8 mouse cellular contexts compared by ENCODE assay signal in genomic region chr3:22190498-22190897, GRCm38 (mm10).
DNase-seq lines count a peak whose midpoint lies in the region; ATAC-seq and TF ChIP-seq lines count a peak whose summit lies in the region.

No protein-coding gene starts in this region.

- H3K4me3 ChIP-seq in kidney, postnatal 0 days (replicated peaks; ENCODE audit: low read depth, low read length), result no peak overlapping the region
- H3K4me3 ChIP-seq in CH12.LX (replicated peaks in 1 of 3; ENCODE audit: low read depth in 2 of 3, low read length in 2 of 3, poor library complexity in 1 of 3), result no peak overlapping the region
- no peak overlapping the region for H3K4me3 ChIP-seq in hindbrain, embryonic 12.5 days
- H3K4me3 ChIP-seq in midbrain, embryonic 15.5 days, result no peak overlapping the region

- H3K4me2 ChIP-seq in kidney, postnatal 0 days (ENCODE audit: low read length), result no peak overlapping the region
- H3K4me2 ChIP-seq in CH12.LX (ENCODE audit: insufficient read depth, low read depth, poor library complexity, severe bottlenecking), result no peak overlapping the region
- H3K4me2 ChIP-seq in hindbrain, embryonic 12.5 days (replicated peaks), result no peak overlapping the region
- no peak overlapping the region for H3K4me2 ChIP-seq in midbrain, embryonic 15.5 days

- ATAC-seq in kidney, postnatal 0 days (replicated peaks; ENCODE audit: low FRiP score, low read depth), result no peak
- peak; percentile 96 for ATAC-seq in activated CD4-positive, CD25-positive, alpha-beta regulatory T cell, adult 4 months
- peak; percentile 77; the same call in 1 of the 2 replicates for ATAC-seq in hindbrain, embryonic 12.5 days (ENCODE audit: low FRiP score)
- ATAC-seq in midbrain, embryonic 15.5 days (replicated peaks), result peak; percentile 88

- H3K9ac ChIP-seq in kidney, postnatal 0 days (ENCODE audit: low read depth, low read length), result no peak overlapping the region
- no peak overlapping the region for H3K9ac ChIP-seq in CH12.LX (ENCODE audit: insufficient read depth, low read depth)
- H3K9ac ChIP-seq in hindbrain, embryonic 12.5 days, result no peak overlapping the region
- H3K9ac ChIP-seq in midbrain, embryonic 15.5 days, result no peak overlapping the region

- no peak overlapping the region for H3K27ac ChIP-seq in kidney, postnatal 0 days
- H3K27ac ChIP-seq in CH12.LX (ENCODE audit: insufficient read depth, low read depth), result no peak overlapping the region
- no peak overlapping the region for H3K27ac ChIP-seq in hindbrain, embryonic 12.5 days
- no peak overlapping the region for H3K27ac ChIP-seq in midbrain, embryonic 15.5 days

- no peaks in the 10 kb centered on the region; the same call in 1 of the 2 replicates for H3K79me2 ChIP-seq in CH12.LX (replicated peaks; ENCODE audit: control insufficient read depth, extremely low read depth, insufficient read depth, poor library complexity, severe bottlenecking)

- peaks cover 25% of the 10 kb centered on the region; the same call in 1 of the 2 replicates for H3K36me3 ChIP-seq in kidney, postnatal 0 days (ENCODE audit: insufficient read depth, low read length)
- peaks cover 44 to 83% of the 10 kb centered on the region in 2 experiments for H3K36me3 ChIP-seq in CH12.LX (replicated peaks in 1 of 2; ENCODE audit: control insufficient read depth in 1 of 2, insufficient read depth in 1 of 2, low read length in 1 of 2)
- H3K36me3 ChIP-seq in hindbrain, embryonic 12.5 days, result peaks cover 23% of the 10 kb centered on the region
- H3K36me3 ChIP-seq in midbrain, embryonic 15.5 days (replicated peaks), result no peaks in the 10 kb centered on the region; the same call in 1 of the 2 replicates

- TF ChIP-seq POLR2A in CH12.LX (IDR thresholded peaks at IDR 0.05; ENCODE audit: low read depth, low read length), result no peak

- no peak for TF ChIP-seq EP300 in CH12.LX (IDR thresholded peaks at IDR 0.05; ENCODE audit: low read length)

- no peaks in the 10 kb centered on the region for H3K27me3 ChIP-seq in kidney, postnatal 0 days (ENCODE audit: insufficient read depth, low read length)
- H3K27me3 ChIP-seq in CH12.LX (replicated peaks), result no peaks in the 10 kb centered on the region
- H3K27me3 ChIP-seq in hindbrain, embryonic 12.5 days, result no peaks in the 10 kb centered on the region
- H3K27me3 ChIP-seq in midbrain, embryonic 15.5 days (replicated peaks), result no peaks in the 10 kb centered on the region

- in situ Hi-C loops in CH12.LX (cut with MboI; ENCODE audit: low pct_ligation_motif_present, low pct_unique_long_range_greater_than_20kb, low sequenced_read_pairs), result no loop called here

- DNase-seq in kidney, postnatal 0 days (ENCODE audit: low spot score), result peak; percentile 84
- no peak for DNase-seq in kidney, postnatal 10 days
- peak; percentile 27 for DNase-seq in CH12.LX (ENCODE audit: extremely low read depth)
- DNase-seq in ovary, adult 18-20 months (ENCODE audit: low spot score), result no peak
- DNase-seq in adrenal gland, postnatal 4 days (ENCODE audit: low spot score in 2 of 2), result no peak

- dilution Hi-C loops in CH12.LX (cut with MboI; ENCODE audit: extremely low pct_ligation_motif_present, extremely low pct_unique_long_range_greater_than_20kb, low sequenced_read_pairs), result no loop called here

- no peaks in the 10 kb centered on the region for H3K9me3 ChIP-seq in kidney, postnatal 0 days (replicated peaks; ENCODE audit: low read length)
- no peaks in the 10 kb centered on the region for H3K9me3 ChIP-seq in CH12.LX (replicated peaks; ENCODE audit: low read length)
- H3K9me3 ChIP-seq in hindbrain, embryonic 12.5 days (replicated peaks), result no peaks in the 10 kb centered on the region
- no peaks in the 10 kb centered on the region for H3K9me3 ChIP-seq in midbrain, embryonic 15.5 days

- peak; percentile 78 for TF ChIP-seq CTCF in kidney, postnatal 0 days (IDR thresholded peaks at IDR 0.05; ENCODE audit: low read depth)
- TF ChIP-seq CTCF in CH12.LX (conservative IDR thresholded peaks at IDR 0.05 in 1 of 2, IDR thresholded peaks at IDR 0.05 in 1 of 2; ENCODE audit: low read depth in 2 of 2, low read length in 2 of 2), result peak in 1 of 2 experiments; percentile 63; a peak in 2 of 4 replicates

- H3K4me1 ChIP-seq in kidney, postnatal 0 days (replicated peaks; ENCODE audit: insufficient read depth, low read length), result no peaks in the 10 kb centered on the region
- no peaks in the 10 kb centered on the region for H3K4me1 ChIP-seq in CH12.LX (ENCODE audit: control insufficient read depth in 1 of 2, insufficient read depth in 2 of 2)
- no peaks in the 10 kb centered on the region for H3K4me1 ChIP-seq in hindbrain, embryonic 12.5 days
- H3K4me1 ChIP-seq in midbrain, embryonic 15.5 days, result no peaks in the 10 kb centered on the region

- peak; percentile 81 for TF ChIP-seq RAD21 in CH12.LX (IDR thresholded peaks at IDR 0.05; ENCODE audit: low read depth, low read length)

TF ChIP-seq in CH12.LX, 34 proteins besides CTCF, POLR2A, EP300 and RAD21:
- no peak for TF ChIP-seq MAX (IDR thresholded peaks at IDR 0.05; ENCODE audit: low read length)
- TF ChIP-seq SMC3 (IDR thresholded peaks at IDR 0.05; ENCODE audit: low read depth, low read length), result peak; percentile 61
- TF ChIP-seq ZC3H11A (IDR thresholded peaks at IDR 0.05; ENCODE audit: low read depth, low read length), result peak; percentile 36

Comparison
In these comparisons a context has a peak if more than half of its experiments do, and no peak if none do; other contexts are left out.
1. DNase-seq: peak in kidney, postnatal 0 days (single experiment) and CH12.LX (single experiment); none in kidney, postnatal 10 days (single experiment), ovary, adult 18-20 months (single experiment) and adrenal gland, postnatal 4 days (0 of 2).